Mouse (Mus musculus) mouse trophoblast stem cell (cell line): ENCODE data around the gene Mag.
"Not testable (repeated sequence)": the region's sequence is repeated elsewhere in the genome, so short reads cannot be mapped to it uniquely, and the experiment has no call there.

Source experiments
- in situ Hi-C, 2 experiments: fragments of 300-500 bp; cut with MseI, MboI; formaldehyde crosslinking; loops; 2 replicates in 1 of 2; 3 replicates in 1 of 2; pipeline ENCODE4 v1.15.1; 2025

Mag gene

DNA sequence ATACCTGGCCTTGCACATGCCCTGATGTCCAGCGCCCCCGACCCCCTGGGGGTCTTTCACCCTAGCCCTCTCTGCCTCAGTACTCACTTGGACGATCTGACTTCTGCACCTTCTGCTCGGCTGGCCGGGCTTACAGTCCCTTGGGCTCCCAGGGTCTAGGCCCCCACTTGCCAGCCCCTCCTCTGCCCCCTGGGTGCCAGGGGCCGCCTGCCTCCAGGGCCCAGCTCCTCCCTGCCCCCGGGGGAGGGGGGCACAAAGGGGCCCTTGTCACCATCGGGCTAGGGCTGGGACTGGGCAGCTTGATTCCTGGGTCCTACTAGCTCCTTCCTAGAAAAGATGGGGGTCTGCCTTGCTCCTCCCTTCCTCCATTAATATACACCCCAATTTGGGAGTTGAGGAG is at the start of gene Mag:
Mag (minus strand) TSS at position 142 of the 400 bp plus-strand sequence.
- in situ Hi-C loops: no loop called here

GRCm38 (mm10) chr7:30964366-30964765 is 49.7 kb upstream of the Mag start:
- in situ Hi-C loops: no loop called here

DNA sequence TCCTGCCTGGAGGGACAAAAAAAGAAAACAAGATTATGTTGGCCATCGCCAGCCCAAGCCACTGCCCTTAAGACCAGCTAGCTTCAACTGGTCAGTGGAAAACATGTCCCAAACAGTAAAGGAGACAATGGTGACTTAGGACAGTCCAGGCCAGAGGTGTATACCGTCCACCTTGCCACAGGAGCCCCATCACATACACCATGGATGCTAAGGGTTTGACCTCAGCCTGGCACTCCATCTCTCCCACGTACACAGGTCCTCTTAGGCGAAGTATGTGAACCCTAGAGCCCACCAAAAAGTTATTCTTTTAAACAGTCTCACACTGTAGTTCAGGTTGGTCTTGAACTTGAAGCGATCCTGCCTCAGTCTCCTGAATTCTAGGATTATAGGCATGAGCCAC is 48.2 kb upstream of the Mag start:
- in situ Hi-C loops: no loop called here

DNA sequence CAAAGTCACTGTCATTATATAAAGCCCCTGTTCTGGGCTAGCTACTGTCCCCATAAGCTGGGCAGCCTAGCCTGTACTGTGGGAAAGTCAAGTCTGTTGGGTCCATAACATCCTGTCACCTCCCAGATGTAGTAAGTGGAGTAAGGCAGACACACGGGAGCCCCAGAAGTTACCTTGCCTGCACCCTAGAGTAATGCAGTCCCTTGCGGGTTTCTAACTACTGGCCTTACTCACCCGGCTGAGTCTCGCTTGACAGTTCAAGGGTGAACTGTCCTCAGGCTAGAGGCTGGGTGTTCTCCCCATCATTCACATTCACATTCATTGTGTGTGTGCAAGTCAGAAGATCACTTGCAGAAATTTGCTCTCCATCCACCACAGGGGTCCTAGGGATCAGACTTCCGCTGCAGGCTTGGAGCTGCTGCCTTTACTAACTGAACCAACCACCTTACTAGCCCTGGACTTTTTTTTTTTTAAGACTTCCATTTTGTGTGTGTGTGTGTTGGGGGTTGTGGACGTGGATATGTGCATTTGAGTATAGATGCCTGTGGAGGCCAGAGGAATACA is 45.2 kb upstream of the Mag start:
- in situ Hi-C loops: no loop called here

DNA sequence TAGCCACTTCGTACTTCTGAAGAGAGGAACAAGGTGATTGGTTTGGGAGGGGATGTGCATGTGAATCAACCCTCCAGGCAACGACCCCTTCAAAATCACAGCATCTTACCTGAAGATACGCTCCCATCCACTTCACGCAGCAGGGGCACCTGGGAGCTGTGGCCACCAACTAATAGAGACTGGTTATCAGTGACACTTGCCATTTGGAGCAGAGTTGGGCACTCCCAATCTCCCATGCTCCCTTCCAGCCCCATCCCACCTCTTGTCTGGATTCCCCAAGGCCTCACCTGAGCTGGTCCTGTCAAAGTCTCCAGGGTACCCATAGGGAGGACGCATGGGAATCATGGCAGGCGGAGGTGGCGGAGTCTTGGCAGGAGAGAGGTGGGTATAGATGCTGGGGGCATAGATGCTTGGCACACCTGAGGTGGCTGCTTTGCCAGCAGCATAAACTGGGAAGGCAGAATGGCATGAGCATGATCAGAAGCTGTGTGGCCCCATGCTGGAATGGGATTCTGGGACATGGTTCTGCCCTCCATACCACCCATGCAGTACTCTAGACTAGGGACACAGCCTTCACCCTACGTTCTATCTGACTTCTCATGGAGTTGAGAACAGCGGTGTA is 44.3 kb upstream of the Mag start:
- in situ Hi-C loops: no loop called here

DNA sequence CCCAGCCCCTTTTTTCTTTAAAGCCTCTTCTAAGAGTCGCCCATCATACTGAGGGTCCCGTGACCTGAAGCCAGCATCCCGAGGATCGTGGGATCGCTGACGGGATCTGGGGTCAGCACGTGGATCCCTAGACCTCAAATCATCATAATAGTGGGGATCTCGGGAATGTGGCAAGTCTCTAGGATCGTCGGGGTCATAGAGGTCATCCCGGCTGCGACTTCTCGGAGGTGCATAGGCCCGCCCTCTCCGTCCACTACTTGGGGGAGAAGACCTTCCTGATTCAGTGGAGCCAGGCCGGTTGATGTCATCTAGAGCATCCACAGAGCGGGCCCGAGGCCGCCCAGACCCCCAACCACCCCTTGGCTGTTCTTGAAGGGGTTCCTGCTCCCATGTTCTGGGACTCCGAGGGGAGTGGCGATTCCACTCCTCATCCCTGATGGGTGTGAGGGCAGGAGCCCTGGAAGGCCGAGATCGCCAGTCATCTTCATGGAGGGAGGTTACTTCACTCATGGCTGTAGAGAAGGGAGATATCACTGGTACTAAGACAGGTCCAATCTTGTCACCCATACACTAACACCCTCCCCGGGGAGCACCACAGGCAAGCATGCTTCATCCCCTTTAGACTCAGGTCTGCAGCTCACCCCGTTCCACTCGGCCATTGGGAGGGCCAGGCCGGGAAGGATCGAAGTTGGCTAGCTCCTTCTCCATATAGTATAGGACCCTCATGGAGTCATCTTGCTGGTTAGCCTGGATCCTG is 43.6 kb upstream of the Mag start:
- in situ Hi-C loops: no loop called here

- in situ Hi-C loops: no loop called here
Measured at GRCm38 (mm10) chr7:30957367-30957783, 42.7 kb upstream of the Mag start.

DNA sequence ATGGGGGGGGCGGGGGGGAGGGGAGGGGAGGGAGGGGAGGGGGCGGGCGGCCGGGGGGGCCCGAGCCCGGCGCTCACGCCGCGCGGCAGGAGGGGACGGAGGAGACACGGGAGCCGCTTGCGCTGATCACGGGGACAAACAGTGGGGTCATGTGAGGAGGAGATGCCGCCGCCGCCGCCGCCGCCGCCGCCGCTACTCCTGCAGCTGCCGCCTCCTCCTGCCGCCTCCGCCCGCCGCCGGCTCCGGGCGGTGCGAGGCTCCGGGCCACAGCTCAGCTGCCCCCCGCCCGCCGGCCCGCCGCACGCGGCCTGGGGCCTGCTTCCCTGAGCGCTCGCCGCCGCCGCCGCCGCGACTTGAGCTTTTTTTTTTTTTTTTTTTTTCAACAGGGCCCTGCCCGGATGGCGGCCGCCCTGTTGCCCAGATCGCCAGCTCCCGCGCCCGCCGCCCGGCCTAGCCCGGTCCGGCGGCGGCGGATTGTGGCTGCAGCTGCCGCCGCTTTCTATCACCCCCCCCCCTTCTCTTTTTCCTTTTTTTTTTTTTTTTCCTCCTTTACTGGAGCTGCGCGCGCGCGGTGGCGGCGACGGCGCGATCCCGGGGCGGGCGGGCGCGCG is 42.2 kb upstream of the Mag start, which contains the start of gene Usf2:
Usf2 (minus strand) TSS at position 48 of the 611 bp plus-strand sequence.
- in situ Hi-C loops: no loop called here

DNA sequence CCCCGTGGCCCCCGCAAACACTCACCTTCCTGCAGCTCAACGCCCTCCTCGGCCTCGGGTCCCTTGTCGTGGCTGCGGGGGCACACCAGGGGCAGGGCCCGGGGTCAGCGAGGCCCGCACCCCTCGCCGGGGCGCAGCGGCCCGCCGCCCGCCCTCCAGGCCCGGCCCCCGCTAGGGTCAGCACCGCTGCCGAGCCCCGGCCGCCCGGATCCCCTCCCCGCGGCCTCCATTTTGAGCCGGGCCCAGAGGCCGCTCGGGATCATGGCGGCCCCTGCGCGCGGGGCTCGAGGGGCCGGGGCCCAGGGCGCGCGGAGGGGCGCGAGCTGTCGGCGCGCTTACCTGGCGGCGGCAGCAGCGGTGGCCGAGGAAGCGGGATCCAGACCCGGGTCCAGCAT is 41.7 kb upstream of the Mag start:
- in situ Hi-C loops: no loop called here

DNA sequence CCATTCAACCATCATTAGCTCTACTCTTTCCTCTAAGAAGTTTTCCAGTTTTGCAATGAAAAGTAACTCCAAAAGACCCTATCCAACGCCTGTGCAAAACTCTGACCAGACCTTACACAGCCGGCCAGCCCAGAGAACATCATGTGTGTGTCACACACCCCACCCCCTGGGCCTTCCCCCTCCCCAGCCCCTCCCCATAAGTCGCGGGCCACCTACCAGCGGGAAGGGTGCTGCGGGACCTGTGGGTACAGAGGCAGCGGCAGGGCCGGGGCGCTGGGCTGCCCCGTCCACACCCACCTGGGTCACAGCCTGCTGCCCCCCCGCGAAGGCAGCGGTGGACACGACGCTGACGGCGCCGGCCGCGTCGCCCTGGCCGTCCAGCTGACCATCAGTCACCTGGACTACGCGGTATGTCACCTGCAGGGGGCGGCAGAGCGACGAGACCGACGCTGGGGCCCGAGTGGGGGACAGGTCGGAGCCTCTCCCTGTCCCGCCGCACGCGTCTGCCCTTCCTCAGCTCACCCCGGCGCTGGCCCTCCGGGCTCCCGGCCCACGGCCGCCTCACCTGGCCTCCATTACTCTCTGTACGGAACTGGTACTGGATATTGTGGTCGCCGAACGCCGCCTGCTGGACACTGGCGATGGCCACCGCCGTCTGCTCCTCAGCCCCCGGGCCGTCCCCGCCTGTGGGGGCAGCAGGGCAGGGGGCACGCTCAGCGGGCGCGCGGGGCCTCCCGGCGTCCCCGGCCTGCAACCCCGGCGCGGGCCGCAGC is 41.1 kb upstream of the Mag start:
- in situ Hi-C loops: no loop called here

- in situ Hi-C loops: no loop called here
Measured at GRCm38 (mm10) chr7:30954971-30955520, 40.4 kb upstream of the Mag start.

DNA sequence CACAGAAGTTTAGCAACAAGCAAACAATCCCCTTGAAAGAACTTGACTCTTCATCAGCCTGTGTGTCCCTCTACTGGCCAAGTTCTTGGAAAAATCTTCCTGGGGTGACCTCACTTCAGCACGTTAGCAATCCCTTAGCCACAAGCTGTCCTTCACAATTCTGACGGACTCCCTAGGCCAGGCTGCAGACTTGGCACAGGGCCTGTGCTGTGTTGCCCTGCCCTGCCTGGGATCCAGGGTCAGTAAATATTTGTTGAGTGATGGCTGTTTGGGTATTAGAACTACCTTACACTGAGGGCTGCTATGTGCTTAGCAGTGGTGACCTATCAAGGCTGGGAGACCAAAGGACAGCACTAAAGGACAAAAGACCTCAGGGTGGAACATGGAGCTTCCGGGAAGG is 39.4 kb upstream of the Mag start:
- in situ Hi-C loops: no loop called here

DNA sequence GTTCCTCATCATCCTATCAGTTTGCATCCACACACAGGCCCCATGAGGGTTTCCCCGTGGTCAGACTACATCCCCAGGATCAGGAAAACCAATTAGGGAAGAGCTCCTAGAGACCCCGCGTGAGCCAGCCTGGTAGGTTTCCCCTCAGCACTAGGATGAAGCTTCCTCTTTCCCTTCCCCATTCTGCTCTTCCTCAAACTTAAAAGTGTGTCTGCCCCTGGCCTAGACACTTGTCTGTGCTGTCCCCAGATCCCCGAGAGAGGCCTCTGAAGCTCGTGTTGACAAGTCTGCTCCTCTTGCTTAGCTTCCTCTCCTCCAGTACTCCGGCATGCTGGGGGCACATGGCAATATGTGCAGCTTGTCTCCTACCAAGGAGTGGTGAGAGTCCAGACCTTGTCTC is 38.8 kb upstream of the Mag start:
- in situ Hi-C loops: no loop called here

GRCm38 (mm10) chr7:30952441-30953265 is 38.0 kb upstream of the Mag start:
- in situ Hi-C loops: no loop called here

DNA sequence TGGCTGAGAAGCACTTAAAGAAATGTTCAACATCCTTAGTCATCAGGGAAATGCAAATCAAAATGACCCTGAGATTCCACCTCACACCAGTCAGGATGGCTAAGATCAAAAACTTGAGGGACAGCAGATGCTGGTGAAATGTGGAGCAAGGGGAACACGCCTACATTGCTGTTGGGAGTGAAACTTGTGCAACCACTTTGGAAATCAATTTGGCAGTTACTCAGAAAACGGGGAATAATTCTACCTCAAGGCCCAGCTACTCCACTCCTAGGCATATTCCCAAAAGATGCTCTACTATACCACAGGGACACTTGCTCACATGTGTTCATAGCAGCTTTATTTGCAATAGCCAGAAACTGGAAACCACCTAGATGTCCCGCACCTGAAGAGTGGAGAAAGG is 35.2 kb upstream of the Mag start:
- in situ Hi-C loops: not testable (repeated sequence)

DNA sequence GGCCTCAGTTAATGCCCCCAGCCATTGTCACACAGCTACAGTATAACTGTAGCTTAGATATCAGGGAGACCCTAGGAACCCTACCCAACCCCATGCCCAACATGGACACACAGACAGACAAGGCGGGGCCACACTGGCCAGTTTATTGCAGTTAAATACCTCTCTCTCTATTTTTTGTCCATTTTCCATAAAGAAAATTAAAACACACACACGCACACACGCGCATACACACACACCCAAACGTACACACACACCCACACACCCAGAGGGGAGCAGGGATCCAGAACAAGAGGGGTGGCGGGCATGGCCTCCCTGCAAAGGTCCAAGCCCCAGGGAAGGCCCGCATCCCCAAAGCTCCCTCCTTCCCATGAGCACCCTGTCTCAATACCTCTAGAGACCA is 31.2 kb upstream of the Mag start:
- in situ Hi-C loops: no loop called here

- in situ Hi-C loops: not testable (repeated sequence)
Measured at GRCm38 (mm10) chr7:30945466-30945865, 30.8 kb upstream of the Mag start.

DNA sequence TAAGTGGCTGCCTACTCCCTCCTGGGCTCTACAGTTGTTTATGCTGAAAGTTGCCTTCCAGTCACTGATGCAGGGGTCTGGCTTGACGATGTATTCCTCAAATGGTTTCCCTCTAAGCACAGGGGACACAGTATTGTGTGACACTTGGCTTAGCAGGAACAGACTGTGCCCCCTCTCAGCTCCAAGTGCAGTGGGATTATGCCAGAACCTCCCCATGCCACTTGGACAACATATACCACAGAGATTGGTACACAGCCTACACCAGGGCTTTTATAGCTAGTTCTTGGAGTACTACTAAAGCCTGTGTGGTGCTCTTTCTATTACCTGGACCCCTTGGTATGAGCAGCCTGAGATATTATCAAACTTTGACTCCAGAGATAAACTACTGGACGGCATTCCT is 30.0 kb upstream of the Mag start:
- in situ Hi-C loops: not testable (repeated sequence)

GRCm38 (mm10) chr7:30943909-30944635 is 29.4 kb upstream of the Mag start, which contains the start of gene Hamp:
Gene Hamp, minus strand, starts transcription at chr7:30944032.
- in situ Hi-C loops: no loop called here

DNA sequence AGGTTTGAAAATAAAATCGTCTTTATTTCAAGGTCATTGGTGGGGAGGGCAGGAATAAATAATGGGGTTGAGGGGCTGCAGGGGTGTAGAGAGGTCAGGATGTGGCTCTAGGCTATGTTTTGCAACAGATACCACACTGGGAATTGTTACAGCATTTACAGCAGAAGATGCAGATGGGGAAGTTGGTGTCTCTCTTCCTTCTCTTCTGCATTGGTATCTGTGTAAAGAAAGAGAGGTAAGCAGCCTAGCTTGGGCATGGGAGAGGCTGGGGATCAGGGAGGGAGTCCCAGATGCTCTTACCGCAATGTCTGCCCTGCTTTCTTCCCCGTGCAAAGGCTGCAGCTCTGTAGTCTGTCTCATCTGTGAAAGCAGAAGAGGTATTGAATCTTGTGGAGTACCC is 27.7 kb upstream of the Mag start:
- in situ Hi-C loops: not testable (repeated sequence)
